Mouse (Mus musculus): ENCODE measurements around the gene Cd177.
A peak's percentile ranks its signal among the peaks of the same experiment; 100 is the strongest.
"Not testable (repeated sequence)": the region's sequence is repeated elsewhere in the genome, so short reads cannot be mapped to it uniquely, and the experiment has no call there.

The Cd177 gene

DNA sequence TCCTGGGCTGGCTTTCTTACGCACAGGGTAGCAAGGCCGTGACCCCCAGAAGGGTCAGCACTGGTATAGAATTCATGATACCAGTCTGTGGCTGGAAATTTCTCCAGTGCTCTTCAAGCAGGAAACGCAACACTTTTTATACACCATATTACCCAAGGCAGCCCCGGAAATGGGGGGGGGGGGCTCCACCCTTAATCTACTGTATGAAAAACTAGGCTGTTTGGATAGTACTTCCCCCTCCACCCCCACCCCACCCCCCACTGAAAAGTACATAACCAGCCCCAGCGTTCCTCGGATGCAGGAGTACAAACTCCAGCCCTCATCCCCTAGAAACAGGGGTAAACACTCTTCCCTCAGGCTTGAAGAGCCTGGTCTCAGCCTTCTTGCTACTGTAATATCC, at the start of gene Cd177:
Cd177 (minus strand) TSS at position 101 of the 400 bp plus-strand sequence.
- no peak for DNase-seq (ENCODE audit: low spot score in 2 of 2)

DNA sequence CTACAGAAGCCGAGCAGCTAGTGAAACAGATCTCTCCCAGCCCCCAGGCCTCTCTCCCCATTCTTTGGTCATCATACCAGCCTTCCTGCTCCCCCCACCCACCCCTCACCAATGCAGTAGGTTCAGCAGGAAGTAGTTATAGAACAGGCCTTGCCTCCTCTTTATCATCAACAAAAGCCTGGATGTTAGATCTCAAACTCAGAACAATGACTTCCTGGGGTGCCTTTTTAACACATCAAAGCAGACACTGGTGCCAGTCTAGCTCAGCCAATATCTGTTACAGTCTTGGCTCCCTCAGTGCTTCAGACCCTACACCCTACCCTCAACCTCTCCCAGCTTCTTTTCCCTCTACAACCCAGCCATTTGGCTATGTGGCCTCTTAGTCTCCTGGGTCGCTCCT, 48.9 kb upstream of the Cd177 start:
- no peak for DNase-seq (ENCODE audit: low spot score in 2 of 2)

DNA sequence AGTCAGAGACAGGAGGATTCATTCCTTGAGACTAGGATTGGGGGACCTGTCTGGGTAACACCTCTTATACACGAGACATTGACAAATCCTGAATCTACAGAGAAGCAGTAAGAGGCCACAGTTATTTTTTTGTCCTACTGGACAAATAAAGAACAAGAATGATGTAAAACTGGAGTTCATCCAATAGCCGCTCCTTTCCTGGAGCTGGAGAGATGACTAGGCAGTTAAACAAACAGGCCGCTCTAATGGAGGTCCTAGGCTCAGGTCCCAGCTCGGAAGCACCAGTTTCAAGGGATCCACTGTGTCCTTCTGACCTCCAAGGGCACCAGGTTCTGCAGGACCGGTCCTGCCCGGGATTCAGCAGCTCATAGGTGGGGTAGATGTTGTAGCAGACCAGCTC, 44.7 kb upstream of the Cd177 start:
- peak; percentile 1 to 2 for DNase-seq (ENCODE audit: low spot score in 2 of 2)

DNA sequence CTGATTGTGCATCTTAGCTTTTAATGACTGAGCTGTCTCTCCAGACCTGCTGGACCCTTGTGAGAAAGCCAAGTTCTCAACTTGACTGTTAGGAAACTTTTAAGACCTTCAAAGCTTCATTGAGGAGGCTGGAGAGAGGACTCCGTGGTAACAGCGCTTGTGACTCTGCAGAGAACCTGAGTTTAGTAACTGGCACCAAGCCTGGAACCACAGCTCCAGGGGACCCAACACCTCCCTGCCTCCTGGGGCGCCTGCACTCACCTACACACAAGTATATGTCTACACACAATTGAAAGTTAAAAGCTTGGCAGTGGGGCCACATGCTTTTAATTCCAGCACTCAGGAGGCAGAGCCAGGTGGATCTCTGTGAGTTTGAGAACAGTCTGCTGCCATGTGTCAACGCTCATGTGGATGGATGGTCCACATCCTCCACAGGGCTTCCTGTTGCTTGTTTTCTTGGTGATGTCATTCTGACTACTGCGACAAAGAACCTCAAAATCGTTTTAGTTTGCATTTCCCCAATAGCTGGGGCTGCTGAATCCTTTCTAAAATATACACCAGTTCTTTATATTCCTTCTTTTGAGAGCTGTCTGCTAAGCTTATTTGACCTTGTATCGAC, 42.1 kb upstream of the Cd177 start:
- DNase-seq (ENCODE audit: low spot score in 2 of 2) = no peak

DNA sequence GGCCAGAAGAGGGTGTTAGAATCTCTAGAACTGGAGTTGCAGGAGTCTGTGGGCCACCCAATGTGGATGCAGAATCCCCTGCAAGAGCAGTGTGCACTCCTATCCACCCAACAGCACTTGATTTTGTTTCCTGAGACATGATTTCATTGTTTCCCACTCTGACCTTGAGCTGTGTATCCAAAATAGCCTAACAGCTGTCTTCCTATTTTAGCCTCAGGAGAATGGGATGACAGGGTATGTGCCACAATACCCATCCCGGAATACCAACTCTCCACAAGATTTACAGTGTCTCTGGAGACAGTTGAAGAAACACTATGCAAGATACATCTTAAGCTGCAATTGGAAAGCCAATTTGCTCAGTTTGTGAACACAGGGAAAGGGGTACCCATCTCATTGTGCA, 37.8 kb upstream of the Cd177 start:
- DNase-seq (ENCODE audit: low spot score in 2 of 2) = no peak

DNA sequence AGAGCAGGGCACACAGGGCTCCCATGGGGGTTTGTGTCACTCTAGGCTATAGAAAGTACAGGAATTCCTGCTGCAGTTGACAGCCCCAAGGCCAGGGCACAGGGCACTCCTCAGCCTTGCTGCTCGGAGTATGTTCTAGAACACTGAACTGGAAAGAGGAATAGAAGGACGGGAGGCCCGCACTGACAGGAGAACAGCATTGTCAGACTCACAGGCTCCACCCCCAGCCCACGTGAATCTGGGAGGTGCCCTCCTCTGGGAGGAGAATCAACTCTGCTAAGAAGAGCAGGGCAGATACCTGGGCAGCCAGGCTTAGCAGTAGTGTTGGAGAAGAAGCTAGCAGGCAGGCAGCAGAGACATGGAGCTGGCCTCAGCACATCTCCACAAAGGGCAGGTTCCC, 16.8 kb upstream of the Cd177 start, which contains the start of gene Ceacam10:
Ceacam10 (plus strand) TSS at position 289 of the 400 bp plus-strand sequence.
- DNase-seq (ENCODE audit: low spot score in 2 of 2) = not testable (repeated sequence)

DNA sequence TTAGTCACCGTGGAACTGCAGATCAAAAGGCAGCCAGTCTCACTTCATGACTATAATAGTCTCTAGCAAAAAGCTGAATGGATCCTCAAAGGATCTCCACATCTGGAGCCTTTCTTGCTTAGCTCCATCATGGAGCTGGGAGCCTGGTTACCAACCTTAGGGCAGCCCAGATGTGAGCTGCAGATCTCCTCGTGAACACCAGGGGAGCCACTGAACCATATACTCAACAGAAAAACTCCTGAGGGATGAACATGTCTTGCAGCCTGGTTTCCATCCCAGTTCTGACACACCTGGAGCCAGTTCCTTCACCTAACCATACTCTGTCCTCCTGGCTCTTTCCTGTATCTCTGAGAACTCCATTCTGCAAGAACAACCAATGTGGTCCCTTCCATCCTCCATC, 16.0 kb upstream of the Cd177 start:
- no peak for DNase-seq (ENCODE audit: low spot score in 2 of 2)

DNA sequence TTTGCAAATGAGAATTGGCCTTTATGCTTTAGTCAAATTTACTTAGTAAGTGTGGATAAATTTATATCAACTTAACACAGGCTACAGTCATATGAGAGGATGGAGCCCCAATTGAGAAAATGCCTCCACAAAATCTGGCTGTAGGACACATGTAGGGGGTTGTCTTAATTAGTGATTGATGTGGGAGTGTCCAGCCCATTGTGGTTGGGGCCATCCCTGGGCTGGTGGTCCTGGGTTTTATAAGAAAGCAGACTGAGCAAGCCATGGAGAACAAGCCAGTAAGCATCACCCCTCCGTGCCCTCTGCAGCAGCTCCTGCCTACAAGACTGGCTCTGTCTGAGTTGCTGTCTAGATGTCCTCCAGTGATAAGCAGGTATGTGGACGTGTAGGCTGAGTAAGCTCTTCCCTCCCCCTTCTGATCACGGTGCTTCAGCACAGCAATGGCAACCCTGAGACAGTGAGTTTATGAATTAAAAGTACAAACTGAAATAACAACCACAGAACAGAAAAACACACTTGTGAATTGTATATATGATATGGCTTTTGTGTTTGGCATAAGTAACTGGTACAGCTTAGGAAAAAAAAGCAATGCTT, 13.9 kb upstream of the Cd177 start:
- DNase-seq (ENCODE audit: low spot score in 2 of 2) = no peak

DNA sequence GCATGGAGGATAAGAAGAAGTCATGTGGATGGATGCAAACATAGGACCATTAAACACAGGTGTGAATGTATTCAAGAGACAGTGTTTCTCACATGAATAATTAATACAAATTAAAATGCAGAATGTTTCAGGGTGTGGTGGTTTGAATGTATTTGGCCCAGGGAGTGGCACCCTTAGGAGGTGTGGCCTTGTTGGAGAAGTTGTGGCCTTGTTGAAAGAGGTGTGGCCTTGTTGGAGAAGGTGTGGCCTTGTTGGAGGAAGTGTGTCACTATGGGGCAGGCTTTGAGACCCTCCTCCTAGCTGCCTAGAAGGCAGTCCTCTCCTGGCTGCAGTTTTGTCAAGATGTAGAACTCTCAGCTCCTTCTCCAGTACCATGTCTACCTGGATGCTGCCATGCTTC, 11.2 kb upstream of the Cd177 start:
- DNase-seq (ENCODE audit: low spot score in 2 of 2) = no peak

DNA sequence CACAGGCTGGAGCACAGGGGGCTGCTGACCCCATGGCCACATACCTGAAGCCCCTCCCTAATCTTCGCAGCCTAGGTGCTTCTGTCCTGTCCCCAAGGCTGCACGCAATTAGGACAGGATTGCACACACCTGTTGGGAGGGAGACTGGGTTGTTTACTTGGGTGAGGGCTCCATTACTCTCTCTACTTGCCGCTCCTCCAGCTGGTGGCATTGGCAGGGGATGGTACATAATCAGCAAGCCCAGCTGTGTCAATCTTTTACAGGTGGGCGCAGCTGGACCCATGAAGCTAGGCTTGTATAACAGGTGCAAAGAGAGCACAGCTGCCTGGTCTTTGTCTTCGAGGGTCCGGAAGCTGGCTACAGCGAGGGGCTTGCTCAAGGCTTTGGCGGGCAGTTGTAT, 2.5 kb upstream of the Cd177 start:
- DNase-seq (ENCODE audit: low spot score in 2 of 2) = no peak

DNA sequence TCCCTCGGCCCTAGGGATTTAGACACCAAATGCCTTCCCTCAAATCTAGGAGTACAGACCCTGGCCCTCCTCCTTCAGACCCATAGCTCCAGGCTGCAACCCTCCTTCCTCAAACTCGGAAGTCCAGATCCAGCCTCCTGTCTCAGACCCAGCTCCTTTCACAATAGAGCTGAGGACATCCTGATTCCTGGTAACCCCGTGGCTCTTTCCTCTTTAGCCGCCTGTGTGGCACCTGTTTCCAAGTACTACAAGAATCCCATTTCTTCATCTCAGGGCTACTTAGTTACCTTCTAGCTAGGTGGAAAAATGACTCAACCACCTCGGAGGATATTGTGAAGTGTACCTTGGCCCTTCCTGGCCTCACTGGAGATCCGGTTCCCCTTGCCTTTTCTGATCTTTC, 1.1 kb upstream of the Cd177 start:
- DNase-seq (ENCODE audit: low spot score in 2 of 2) = no peak

DNA sequence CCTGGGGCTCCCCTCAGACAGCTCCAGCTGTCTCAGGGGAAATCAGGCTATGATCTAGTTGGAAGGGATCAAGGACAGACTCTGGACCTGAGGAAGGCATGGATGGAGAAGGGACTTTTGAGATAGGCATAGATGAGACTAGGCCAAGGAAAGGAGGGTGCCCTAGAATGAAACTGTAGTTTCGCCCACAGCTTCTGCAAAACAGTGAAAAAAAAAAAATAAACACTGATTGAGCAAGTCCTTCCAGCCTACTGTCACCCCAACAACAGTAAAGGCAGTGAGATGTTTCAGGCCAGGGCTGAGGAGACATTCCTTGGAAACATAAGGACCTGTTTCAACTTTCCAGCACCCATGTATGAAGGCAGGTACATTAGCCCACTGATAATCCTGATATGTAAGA, 1.6 kb downstream of the Cd177 start:
- DNase-seq (ENCODE audit: low spot score in 2 of 2) = no peak

DNA sequence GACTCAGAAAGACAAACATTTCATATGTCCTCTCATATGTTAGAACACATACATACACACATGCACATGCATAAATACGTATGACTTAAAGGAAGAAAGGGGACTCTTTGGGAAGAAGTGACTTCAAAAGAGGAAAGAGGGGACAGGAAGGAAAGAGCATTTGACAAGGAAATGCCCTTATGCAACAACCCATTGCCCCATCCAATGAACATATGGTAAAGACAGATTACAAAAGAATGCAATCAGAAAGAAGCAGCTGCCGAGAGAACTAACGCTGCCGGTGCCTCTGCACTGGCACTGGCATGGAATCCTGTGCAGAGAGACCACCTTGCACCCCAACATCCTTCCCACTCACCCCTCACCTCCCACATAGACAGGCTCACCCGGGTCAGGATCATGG, 6.6 kb downstream of the Cd177 start:
- DNase-seq (ENCODE audit: low spot score in 2 of 2) = no peak

DNA sequence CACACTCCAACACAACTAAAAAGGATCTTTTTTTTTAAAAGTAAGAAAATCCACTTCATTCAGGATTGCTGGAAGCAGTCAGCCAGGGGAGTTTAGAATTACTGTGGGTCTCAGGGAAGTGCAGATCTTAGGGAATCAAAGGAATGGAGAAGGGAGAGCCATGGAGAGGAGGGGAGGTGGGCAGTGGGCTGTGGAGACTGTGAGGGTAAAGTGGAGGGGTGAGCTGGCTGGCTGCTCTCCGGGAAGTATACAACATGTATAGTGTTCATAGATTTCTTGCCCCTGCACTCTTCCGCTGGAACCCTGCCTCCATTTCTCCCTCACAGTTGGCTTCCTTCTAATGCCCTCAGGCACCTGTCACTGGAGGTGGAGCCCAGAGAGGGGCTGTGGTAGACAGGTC, 8.5 kb downstream of the Cd177 start:
- DNase-seq (ENCODE audit: low spot score in 2 of 2) = no peak

DNA sequence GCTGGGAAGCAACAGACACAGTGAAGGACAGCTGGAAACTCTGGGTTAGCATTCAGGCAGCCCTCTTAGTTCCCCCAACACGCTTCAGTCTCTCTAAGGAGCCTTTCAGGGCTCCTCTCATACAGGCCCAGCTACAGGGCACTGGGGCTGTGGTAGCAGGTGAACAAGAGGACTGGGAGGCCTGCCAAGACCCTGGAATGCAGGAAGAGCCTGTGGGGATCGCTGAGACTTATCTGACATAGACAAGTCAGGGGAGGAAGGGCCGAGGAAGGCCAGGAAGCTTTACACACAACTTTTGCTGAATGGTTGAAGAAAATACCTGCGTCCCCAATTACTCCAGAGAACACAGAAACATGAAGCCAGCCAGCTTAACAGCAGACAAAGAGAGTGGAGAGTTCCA, 9.4 kb downstream of the Cd177 start:
- DNase-seq (ENCODE audit: low spot score in 2 of 2) = no peak

DNA sequence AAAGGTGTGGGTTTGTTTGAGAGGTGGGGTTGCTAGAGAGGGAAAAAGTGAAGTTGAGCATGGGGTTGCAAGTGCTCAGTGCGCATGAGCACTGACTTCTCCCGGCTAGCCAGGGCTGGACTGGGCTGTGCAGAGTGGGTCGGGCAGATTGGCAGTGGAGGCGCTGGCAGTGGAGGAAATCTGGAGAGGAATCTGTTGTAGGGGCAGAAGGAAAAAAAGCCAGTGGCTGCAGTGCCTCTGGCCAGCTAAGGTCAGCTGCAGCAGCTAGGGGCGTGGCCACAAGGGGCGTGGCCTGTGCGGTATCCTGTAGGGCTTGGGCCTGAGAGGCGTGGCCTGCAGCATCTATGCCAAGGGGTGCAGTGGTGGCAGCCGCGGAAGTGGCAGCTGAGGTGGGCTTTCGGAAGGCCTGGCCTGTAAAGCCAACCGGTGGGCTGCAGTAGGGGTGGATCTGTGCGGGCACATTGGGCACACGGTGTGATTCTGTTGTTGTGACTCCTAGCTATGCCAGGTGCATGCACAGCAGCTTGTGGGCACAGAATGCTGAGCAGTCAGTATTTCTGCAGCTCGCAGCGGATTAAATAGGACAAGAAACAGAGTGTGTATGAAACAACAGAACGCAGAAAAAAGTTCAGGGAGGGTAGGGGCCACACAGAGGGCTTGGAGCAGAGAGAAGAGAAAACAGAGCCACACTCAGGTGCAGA, 24.0 kb downstream of the Cd177 start:
- DNase-seq (ENCODE audit: low spot score in 2 of 2) = no peak

DNA sequence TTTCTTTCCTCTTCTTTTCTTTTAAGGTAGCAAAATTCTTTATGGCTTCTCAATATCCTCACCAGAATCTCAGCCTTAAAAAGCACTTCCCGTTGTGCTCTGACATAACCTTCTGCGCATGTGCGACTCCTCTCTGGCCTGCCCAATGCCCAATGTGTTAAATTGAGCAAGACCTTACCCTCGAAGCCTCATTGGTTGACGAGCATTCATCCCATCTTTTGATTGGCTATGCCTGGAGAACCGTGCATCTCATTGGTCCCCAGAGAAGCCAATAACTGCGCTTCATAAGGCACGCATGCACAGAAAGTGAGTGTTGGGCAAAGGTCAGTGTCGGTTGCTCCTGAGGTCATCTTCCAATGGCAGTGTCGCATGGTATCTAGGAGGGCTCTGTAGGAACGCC, 33.3 kb downstream of the Cd177 start, which contains the start of gene Gm4763:
Gm4763 (minus strand) TSS at position 101 of the 400 bp plus-strand sequence.
- not testable (repeated sequence) for DNase-seq (ENCODE audit: low spot score in 2 of 2)

DNA sequence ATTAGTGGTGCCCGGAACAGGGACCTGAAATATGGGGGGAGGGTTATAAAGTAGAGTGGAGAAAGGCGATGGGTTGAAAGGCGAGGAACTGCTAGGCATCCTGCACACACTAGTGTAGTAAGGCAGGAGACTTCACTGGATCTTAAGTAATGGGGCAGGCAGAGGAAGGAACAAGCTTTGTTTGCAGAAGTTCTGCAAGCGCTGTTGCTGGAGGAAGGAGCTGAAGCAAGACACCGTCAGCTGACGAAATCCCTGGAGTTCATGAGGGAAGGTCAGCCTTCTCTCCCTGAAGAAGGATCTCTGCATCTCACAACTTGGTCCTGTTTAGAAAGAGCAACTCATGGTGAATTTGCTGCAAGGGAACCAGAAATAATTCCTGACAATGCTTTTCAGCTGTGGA, 45.1 kb downstream of the Cd177 start:
- no peak for DNase-seq (ENCODE audit: low spot score in 2 of 2)

DNA sequence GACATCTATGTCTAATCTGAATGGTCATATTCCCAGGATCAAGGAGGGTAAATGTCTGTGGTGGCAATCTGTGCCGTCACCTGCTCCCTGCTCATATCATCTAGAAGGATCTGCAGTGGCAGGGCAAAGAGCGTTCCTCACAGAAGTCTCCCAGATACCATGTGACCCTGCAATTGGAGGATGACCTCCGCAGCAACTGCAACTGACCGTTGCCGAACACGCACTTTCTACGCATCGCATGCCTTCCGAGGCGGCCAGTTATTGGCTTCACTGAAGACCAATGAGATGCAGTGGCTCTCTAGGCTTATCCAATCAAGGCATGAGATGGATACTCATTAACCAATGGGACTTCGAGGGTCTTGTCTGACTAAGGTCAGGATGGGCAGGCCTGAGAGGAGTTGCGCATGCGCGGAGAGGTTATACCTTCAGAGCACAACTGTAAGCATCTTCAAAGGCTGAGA, 51.2 kb downstream of the Cd177 start, which contains the start of gene BC049730:
BC049730 (plus strand) TSS at position 411 of the 461 bp plus-strand sequence.
- no peak for DNase-seq (ENCODE audit: low spot score in 2 of 2)

DNA sequence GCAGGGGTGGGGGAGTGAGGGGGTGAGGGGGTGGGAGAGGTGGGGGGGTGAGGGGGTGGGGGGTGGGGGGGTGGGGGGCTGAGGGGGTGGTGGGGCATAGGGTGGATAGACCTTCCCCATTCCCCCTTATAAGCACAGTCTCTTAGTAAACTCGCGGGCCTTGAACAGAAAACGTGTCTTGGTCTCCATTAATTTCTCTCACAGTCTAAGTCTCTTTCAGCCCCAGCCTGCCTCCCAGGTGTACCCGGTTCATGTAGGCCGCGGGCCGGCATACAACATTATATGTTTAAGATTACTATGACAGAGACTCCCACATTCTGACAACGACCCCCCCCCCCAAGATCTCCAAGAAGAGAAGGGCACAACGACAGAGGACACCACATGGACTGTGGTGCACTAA, 57.3 kb downstream of the Cd177 start:
- not testable (repeated sequence) for DNase-seq (ENCODE audit: low spot score in 2 of 2)

DNA sequence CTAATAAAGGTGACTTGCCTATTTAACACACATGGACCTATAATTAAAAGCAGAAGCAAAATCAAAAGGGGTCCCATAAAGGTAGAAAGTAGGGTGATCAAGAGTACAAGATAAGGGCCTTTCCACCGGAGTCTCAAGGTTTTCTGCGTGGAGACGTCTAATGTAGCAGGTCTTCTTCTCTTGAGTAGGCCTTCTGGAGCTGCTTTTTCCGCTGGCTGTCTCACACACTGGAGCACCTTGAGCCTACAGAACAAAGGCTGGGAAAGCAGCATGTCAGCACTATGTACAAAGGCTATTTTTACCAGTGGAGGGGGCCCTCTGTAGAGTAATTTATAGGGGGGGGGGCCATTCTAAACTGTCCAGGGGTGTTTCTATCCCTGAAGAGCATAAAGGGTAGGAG, 62.2 kb downstream of the Cd177 start:
- DNase-seq (ENCODE audit: low spot score in 2 of 2) = not testable (repeated sequence)

Measured in urinary bladder, postnatal 36 days (tissue).